Comparison of ENCODE assay signal across 11 mouse cellular contexts in genomic region chr6:17554757-17555156, GRCm38 (mm10).
A peak's percentile ranks its signal among the peaks of the same experiment; 100 is the strongest.
DNase-seq lines count a peak whose midpoint lies in the region; ATAC-seq and TF ChIP-seq lines count a peak whose summit lies in the region.
"Had no signal": no experiment of that assay in that cellular context is flagged by ENCODE, and none has a peak within 500 bp of the region (broad histone marks: within the 10 kb centered on the region; RNA-seq: fewer than 3 reads in every experiment).

No protein-coding gene starts in this region.

- peak; percentile 9 for DNase-seq in lung, embryonic 14.5 days
- DNase-seq in lung, adult 18-20 months: no peak
- DNase-seq in forebrain, embryonic 14.5 days (ENCODE audit: low spot score): peak; percentile 51
- DNase-seq in urinary bladder, adult 2 months (ENCODE audit: low spot score): no peak
- no peak for DNase-seq in layer of hippocampus, postnatal 10 days (ENCODE audit: low spot score in 2 of 2)
- DNase-seq: thymus, postnatal 14 days had no signal

- no peaks in the 10 kb centered on the region for H3K27me3 ChIP-seq in lung, embryonic 14.5 days (ENCODE audit: insufficient read depth, low read length)
- no peaks in the 10 kb centered on the region for H3K27me3 ChIP-seq in forebrain, embryonic 14.5 days (replicated peaks; ENCODE audit: control insufficient read depth, insufficient read depth, low read length)
- no peaks in the 10 kb centered on the region for H3K27me3 ChIP-seq in kidney, embryonic 15.5 days
- no peaks in the 10 kb centered on the region for H3K27me3 ChIP-seq in stomach, embryonic 15.5 days (replicated peaks)
- H3K27me3 ChIP-seq: heart, embryonic 13.5 days had no signal

- no peak overlapping the region for H3K4me2 ChIP-seq in lung, embryonic 14.5 days
- no peak overlapping the region for H3K4me2 ChIP-seq in forebrain, embryonic 14.5 days (ENCODE audit: low read length)
- H3K4me2 ChIP-seq in kidney, embryonic 15.5 days: no peak overlapping the region
- no peak overlapping the region for H3K4me2 ChIP-seq in stomach, embryonic 15.5 days
- H3K4me2 ChIP-seq: heart, embryonic 13.5 days had no signal

- ATAC-seq in lung, embryonic 14.5 days (ENCODE audit: insufficient read depth): peak; percentile 11; the same call in 1 of the 2 replicates
- ATAC-seq in forebrain, embryonic 14.5 days: peak; percentile 81
- peak; percentile 74 for ATAC-seq in kidney, embryonic 15.5 days (replicated peaks; ENCODE audit: low FRiP score)
- ATAC-seq in stomach, embryonic 15.5 days (ENCODE audit: insufficient read depth, low FRiP score, low read depth): peak; percentile 63; the same call in 1 of the 2 replicates

- H3K4me1 ChIP-seq in lung, embryonic 14.5 days (ENCODE audit: insufficient read depth): no peaks in the 10 kb centered on the region
- H3K4me1 ChIP-seq in forebrain, embryonic 14.5 days (ENCODE audit: control insufficient read depth, insufficient read depth, low read length): no peaks in the 10 kb centered on the region
- peaks cover 3% of the 10 kb centered on the region; the same call in 1 of the 2 replicates for H3K4me1 ChIP-seq in kidney, embryonic 15.5 days
- H3K4me1 ChIP-seq in stomach, embryonic 15.5 days: no peaks in the 10 kb centered on the region

- no peaks in the 10 kb centered on the region for H3K36me3 ChIP-seq in lung, embryonic 14.5 days (ENCODE audit: insufficient read depth)
- no peaks in the 10 kb centered on the region for H3K36me3 ChIP-seq in forebrain, embryonic 14.5 days (ENCODE audit: control insufficient read depth, insufficient read depth, low read length)
- H3K36me3 ChIP-seq in kidney, embryonic 15.5 days: 0 out of 2 replicates have a peak, but pooled peaks cover 3% of the 10 kb centered on the region
- H3K36me3 ChIP-seq in stomach, embryonic 15.5 days: 0 out of 2 replicates have a peak, but pooled peaks cover 3% of the 10 kb centered on the region

- no peak for TF ChIP-seq CTCF in lung, embryonic 14.5 days (IDR thresholded peaks at IDR 0.05; ENCODE audit: low read depth)

- WGBS in lung, embryonic 14.5 days: 38% methylated on average over 3 of the region's 3 CpGs
- 39% methylated on average over 3 of the region's 3 CpGs for WGBS in forebrain, embryonic 14.5 days
- 40% methylated on average over 3 of the region's 3 CpGs for WGBS in kidney, embryonic 15.5 days
- 42% methylated on average over 3 of the region's 3 CpGs for WGBS in stomach, embryonic 15.5 days

- H3K9me3 ChIP-seq in lung, embryonic 14.5 days (ENCODE audit: low read depth, low read length): no peaks in the 10 kb centered on the region
- H3K9me3 ChIP-seq in forebrain, embryonic 14.5 days (replicated peaks; ENCODE audit: control insufficient read depth, low read length): no peaks in the 10 kb centered on the region
- H3K9me3 ChIP-seq in kidney, embryonic 15.5 days (replicated peaks): no peaks in the 10 kb centered on the region
- H3K9me3 ChIP-seq in stomach, embryonic 15.5 days: no peaks in the 10 kb centered on the region
- H3K9me3 ChIP-seq: heart, embryonic 13.5 days had no signal

- H3K4me3 ChIP-seq in lung, embryonic 14.5 days (ENCODE audit: low read depth, low read length): no peak overlapping the region
- no peak overlapping the region for H3K4me3 ChIP-seq in forebrain, embryonic 14.5 days (ENCODE audit: low read depth, low read length)
- no peak overlapping the region for H3K4me3 ChIP-seq in kidney, embryonic 15.5 days (replicated peaks)
- no peak overlapping the region for H3K4me3 ChIP-seq in stomach, embryonic 15.5 days (replicated peaks)
- H3K4me3 ChIP-seq: heart, embryonic 13.5 days; layer of hippocampus, adult 2 months had no signal

- no peak overlapping the region for H3K27ac ChIP-seq in lung, embryonic 14.5 days (ENCODE audit: low read depth)
- H3K27ac ChIP-seq in forebrain, embryonic 14.5 days (ENCODE audit: low read depth, low read length): no peak overlapping the region
- H3K27ac ChIP-seq in kidney, embryonic 15.5 days: peak overlapping the region; percentile 66; the same call in 1 of the 2 replicates
- no peak overlapping the region for H3K27ac ChIP-seq in stomach, embryonic 15.5 days
- H3K27ac ChIP-seq: heart, embryonic 13.5 days; layer of hippocampus, adult 2 months; liver, embryonic 14.5 days had no signal

- H3K9ac ChIP-seq in lung, embryonic 14.5 days: no peak overlapping the region
- H3K9ac ChIP-seq in forebrain, embryonic 14.5 days (ENCODE audit: low read length): no peak overlapping the region
- no peak overlapping the region for H3K9ac ChIP-seq in kidney, embryonic 15.5 days
- no peak overlapping the region for H3K9ac ChIP-seq in stomach, embryonic 15.5 days
- H3K9ac ChIP-seq: heart, embryonic 13.5 days; liver, embryonic 14.5 days had no signal

Comparison
In these comparisons a context has a peak if more than half of its experiments do, and no peak if none do; other contexts are left out.
1. DNase-seq: peak in lung, embryonic 14.5 days (single experiment) and forebrain, embryonic 14.5 days (single experiment); none in lung, adult 18-20 months (0 of 2), urinary bladder, adult 2 months (single experiment) and layer of hippocampus, postnatal 10 days (0 of 2).
2. ATAC-seq: peak in every context shown above with its lines; median percentile 81 in forebrain, embryonic 14.5 days; 74 in kidney, embryonic 15.5 days; 63 in stomach, embryonic 15.5 days; 11 in lung, embryonic 14.5 days.